Mouse (Mus musculus) ovary, postnatal 36 days (tissue): ENCODE results near the gene Phf20.

Source experiments
- DNase-seq: peaks from one replicate; pipeline ENCODE4 v3.0.0; 2022; ENCODE audit warnings: low spot score, mixed read lengths

Phf20 gene

GRCm38 (mm10) chr2:156272553-156272952, 76.3 kb downstream of the Phf20 start:
- no peak for DNase-seq

GRCm38 (mm10) chr2:156278226-156279017, 82.2 kb downstream of the Phf20 start:
- DNase-seq = peak; percentile 73

DNA sequence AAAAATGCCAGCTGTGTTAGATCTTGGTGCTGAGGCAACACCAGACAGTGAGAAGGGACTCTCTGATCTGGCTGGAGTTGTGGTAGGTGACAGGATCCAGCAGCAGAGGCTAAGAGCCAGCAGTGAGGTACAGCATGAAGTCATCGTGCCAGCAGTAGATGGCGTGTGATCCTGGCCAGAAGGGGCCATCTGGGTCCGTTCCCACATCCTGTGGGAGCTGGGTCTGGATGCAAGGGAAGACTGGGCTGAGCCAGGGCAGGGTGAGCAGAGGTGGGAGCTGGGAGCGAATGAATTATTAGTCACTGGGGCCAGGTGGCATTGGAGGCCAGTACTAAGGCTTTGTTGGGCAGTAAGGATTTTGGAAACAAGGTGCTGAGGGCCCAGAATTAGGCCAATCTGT, 85.0 kb downstream of the Phf20 start:
- DNase-seq = no peak

DNA sequence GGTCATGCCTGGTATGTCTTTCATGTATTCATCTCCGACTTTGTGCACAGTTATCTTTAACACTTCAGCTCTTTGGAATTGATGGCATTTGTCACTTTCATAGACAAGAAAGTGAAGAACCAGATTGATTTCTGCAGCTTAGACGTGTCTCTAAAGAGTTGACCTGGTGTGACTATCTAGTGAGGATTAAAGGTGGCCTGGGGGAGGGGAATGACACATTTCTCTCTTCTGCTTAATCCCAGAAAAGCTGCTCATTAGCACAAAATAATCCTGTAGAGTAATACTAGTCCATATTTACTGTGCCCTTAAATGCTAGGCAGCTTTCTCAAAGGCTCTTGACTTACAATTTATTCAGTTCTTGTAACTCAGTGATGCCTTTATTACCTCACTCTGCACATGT, 88.9 kb downstream of the Phf20 start:
- DNase-seq = no peak

- DNase-seq = no peak
These were observed 90.5 kb downstream of the Phf20 start for GRCm38 (mm10) chr2:156286733-156287132.

DNA sequence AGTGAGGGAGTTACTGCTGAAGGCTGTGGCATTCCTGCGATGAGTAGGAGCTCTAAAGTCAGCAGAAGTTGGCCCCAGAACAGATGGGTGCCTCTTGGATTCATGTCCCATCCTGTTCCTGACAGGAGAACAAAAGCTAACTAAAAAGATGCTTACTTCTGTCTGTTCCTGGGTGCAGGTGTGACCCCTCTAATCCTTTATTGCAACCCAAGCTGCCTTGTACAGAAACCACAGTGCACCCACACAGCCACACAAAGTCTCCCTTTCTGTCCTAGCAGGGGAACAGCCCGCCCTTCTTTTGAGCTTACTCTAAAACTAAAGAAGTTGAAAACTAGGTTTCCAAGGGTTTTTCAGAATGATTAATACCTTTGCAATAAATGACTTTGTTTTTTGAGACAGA, 92.0 kb downstream of the Phf20 start:
- no peak for DNase-seq

DNA sequence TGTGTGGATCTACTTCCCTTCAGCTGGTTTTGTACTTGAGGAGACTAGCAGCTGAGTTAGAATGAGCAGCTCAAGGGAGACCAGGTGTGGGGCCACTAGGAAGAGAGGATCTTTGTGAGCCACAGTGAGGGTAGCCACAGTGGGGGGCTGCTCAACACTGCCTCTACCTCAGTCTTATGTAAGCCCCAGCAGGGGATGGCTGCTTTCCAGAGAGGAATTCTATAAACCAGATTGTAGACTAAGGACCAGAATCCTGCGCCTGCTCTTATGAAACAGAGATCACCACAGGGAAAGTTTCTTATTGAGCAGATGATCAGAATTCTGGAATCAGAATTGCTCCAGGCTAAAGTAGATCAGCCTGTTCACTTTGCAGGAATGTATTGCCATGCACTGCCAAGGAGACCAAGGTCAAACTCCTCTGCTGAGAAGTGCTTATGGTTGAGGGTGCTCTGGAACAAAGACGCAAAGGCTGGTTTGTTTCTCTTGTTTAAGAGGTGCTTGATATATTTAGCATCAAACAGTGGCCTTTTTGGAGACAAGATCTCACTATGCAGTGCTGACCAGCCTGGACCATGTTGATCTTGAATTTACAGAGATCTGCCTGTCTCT, 93.4 kb downstream of the Phf20 start:
- DNase-seq = no peak

GRCm38 (mm10) chr2:156291998-156292397, 95.7 kb downstream of the Phf20 start:
- DNase-seq = no peak

DNA sequence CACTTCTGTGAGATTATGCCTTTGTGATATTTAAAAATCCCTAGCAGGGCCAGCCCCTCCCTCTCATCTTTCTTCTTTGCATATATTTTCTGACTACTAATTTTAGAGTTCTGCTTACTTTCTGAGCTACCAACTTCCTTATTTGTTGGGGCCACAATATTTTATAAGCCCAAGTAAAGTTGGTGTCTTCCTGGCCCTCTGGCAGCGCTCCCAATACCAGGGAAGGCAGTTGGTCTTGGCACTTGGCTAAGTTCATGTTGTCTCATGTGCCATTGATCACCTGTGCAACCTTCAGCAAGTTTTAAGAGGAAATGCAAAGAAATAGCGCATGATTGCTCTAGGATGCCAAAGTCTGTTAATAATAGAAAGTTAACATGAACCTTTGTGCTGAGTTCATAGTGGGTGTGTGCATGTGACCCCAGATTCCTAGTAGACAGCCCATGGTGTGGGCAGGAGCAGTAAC, 99.4 kb downstream of the Phf20 start:
- no peak for DNase-seq

DNA sequence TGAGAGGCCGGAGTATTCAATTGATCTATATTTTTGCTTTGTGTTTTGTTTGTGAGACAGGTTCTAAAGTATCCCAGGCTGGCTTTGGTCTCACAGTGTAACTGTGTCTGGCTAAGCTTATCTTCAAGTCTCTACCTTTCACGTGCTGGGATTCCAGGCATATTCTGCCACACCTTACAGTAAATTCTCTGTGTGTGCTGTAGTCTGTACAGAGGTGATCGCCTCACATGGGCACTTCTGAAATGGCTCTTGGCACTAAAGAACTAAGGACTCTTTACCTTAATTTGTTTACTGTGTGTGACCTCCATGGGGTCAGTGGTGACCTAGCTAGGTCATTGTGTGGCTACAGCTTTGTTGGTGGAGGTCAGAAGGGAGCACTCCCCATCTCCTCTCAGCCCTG, 99.9 kb downstream of the Phf20 start:
- DNase-seq = no peak

GRCm38 (mm10) chr2:156297653-156298052, 101.4 kb downstream of the Phf20 start:
- no peak for DNase-seq

DNA sequence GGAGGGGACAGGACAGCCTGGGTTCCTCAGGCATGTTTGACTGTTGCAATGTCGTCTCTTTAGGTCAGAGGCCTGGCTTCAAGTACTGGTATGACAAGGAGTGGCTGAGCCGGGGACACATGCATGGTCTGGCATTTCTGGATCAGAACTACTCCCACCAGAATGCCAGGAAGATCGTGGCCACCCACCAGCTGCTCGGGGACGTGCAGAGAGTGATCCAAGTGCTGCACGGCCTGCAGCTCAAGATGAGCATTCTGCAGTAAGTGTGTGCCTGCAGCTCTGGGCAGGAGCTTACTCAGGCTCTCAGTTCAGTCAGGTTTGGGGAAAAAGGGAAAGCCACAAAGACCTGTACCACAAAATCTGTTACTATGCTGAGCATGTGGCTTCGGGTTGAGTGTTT, 102.2 kb downstream of the Phf20 start:
- no peak for DNase-seq

GRCm38 (mm10) chr2:156302063-156302462, 105.8 kb downstream of the Phf20 start:
- DNase-seq = no peak

- no peak for DNase-seq
These were observed 108.1 kb downstream of the Phf20 start for GRCm38 (mm10) chr2:156304351-156304750.

- DNase-seq = no peak
These were observed 109.6 kb downstream of the Phf20 start for GRCm38 (mm10) chr2:156305818-156306217.

DNA sequence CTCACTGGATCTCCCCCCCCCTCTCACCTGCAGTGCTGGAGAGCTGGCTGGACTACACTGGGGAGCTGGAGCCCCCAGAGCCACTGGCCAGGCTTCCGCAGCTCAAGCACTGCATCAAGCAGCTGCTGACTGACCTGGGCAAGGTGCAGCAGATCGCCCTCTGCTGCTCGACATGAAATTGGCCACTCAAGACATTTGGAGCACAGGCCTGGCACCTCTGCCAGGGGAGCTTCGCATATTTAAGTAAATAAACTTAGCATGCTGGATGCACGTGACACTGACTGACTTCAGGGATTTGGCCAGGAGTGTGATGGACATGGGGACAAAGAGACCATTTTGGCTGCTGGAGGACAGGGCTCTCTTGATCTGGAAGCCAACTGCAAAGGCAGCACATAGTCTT, 111.0 kb downstream of the Phf20 start:
- DNase-seq = no peak

- no peak for DNase-seq
These were observed 113.7 kb downstream of the Phf20 start for GRCm38 (mm10) chr2:156309948-156310347.

- no peak for DNase-seq
These were observed 114.2 kb downstream of the Phf20 start for GRCm38 (mm10) chr2:156310455-156310854.

GRCm38 (mm10) chr2:156310945-156311344, 114.7 kb downstream of the Phf20 start:
- DNase-seq = no peak

DNA sequence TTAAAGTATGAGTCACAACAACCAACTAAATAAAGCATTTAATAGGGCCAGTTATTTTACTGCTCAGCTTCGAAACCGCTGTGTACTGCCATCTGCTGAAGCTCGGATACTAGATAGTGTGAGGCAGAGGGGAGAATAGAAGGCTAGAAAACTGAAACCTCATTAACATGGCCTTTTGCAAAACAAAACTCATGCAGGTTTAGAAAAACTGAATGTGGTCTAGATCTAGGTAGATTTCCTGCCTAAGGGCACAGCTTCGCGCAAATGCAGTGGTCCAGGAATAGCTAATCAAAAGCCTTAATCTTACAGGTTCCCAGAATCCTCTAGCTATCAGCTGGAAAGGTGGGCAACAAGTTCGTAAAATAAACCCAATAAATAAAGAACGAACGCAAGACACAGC, 115.2 kb downstream of the Phf20 start:
- no peak for DNase-seq

- peak; percentile 67 for DNase-seq
These were observed 115.6 kb downstream of the Phf20 start for GRCm38 (mm10) chr2:156311841-156312291.

DNA sequence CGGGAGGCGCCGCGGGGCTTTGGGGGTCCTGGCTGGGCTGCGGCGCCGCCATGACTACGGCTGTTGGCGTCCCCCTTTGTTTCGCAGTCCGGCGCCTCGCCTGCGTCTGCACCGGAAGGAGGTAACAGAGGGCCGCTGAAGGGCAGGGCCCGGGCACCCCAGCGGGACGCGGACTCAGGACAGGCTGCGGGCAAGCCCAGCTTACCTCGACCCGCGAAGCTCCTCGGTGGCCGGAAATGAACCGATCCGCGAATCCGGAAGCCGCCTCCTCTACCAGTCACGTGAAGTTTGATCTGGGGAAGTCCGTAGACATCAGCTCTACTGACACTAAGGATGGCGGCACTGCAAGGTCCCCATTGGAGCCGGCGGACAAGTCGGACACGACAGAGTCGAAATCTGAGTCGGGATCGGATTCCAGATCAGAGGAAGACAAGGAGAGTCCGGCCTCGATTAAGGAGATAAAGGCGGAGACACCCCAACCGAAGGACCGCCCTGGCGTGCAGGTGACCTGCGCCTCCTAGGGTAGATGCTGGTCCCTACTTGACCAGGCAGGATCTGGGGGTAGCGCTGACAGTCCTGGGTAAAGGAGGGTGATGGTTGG, 116.1 kb downstream of the Phf20 start, which contains the start of the genes Cnbd2 and Scand1:
Gene Cnbd2, plus strand, starts transcription at position 3 of the 601 bp plus-strand sequence.
Gene Scand1, minus strand, starts transcription at position 408 of the 601 bp plus-strand sequence.
- DNase-seq = peak; percentile 80

DNA sequence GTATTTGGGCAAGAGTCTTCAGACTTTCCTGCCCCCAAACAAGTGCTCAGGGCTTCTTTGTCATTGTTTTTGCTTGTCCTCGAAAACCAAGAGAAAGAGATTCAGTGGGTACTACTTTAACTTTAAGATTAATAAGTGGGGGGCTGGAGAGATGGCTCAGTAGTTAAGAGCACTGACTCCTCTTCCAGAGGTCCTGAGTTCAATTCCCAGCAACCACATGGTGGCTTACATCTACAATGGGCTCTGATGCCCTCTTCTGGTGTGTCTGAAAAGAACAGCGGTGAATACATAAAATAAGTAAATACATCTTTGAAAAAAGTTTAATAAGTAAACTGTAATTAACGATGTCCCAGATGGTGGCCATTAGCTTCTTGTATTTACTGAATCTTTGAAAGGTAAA, 116.9 kb downstream of the Phf20 start:
- no peak for DNase-seq
